Mouse (Mus musculus) heart, postnatal 10 days (tissue): ENCODE results near the gene Adora1. TPM values are rescaled to one million over a fixed set of nuclear protein-coding genes. Genes with fewer than 3 reads are reported as not detected.
A peak's percentile ranks its signal among the peaks of the same experiment; 100 is the strongest.

ENCODE experiments used
- DNase-seq, 2 experiments: peaks; one replicate each; pipeline ENCODE4 v3.0.0; 2021
- intact Hi-C: fragments of 180-260 bp; cut with DNase I; formaldehyde crosslinking; loops from one replicate; pipeline ENCODE4 v1.15.1; 2025
- total RNA-seq, 2 experiments: library from RNA; stranded (reverse); gene quantifications; 2 replicates each; pipeline ENCODE4 v1.2.3; 2021

Adora1 gene
- total RNA-seq, 2 experiments from 2014 or later: 12.0 to 19.4 TPM

- intact Hi-C loops: no loop called here
- no peak for DNase-seq
Observed at GRCm38 (mm10) chr1:134163476-134163875, 71.8 kb downstream of the Adora1 start.

DNA sequence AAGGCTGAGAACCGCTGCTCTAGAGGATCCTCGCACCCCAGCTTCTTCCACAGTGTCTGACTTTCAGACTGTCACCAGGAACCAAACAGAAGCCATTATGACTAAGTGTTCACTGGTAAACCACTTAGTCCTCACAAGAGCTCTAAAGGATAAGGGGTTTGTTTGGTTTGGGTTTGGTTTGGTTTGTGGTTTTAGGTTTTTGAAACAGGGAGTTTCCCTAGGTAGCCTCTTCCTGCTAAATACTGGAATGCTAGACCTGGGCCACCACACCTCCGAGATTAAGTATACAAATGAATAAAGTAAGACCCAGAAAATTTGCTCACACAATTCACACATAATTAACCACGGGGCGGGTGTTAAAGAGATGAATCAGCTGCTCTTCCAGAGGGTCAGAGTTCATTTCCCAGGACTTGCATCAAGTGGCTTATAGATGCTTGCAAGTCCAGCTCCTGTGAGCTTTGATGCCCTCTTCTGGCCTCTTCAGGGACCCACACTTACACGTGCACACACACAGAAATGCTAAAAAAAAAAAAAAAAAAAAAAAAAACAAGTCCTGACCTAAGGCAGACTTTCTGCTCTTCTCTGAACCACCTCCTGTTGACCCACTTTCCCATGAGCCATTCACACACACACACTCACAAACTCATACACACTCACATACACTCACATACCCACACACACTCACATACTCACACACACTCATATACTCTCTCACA, 72.6 kb downstream of the Adora1 start:
- no peak for DNase-seq
- intact Hi-C loops: no loop called here

- intact Hi-C loops: no loop called here
- DNase-seq: no peak
Observed at GRCm38 (mm10) chr1:134161399-134161798, 73.8 kb downstream of the Adora1 start.

DNA sequence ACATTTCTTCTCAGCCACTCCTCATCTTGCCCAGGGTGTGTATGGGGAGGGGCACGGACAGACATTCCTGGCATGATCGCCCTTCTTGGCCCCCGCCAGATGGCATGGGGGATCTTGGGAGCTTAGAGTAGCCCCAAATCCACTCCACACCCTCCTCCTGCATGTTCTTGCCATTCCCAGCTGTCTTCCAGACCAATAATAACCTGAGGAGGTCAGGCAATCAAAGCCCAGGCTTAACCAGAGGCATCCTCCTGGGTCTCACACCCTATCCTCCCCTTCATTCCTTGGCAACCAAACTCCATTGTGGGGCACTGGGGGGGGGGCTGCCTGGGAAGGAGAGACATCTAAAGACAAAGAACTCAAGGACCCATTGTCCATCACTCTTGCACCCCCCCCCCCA, 74.8 kb downstream of the Adora1 start:
- intact Hi-C loops: no loop called here
- no peak for DNase-seq

DNA sequence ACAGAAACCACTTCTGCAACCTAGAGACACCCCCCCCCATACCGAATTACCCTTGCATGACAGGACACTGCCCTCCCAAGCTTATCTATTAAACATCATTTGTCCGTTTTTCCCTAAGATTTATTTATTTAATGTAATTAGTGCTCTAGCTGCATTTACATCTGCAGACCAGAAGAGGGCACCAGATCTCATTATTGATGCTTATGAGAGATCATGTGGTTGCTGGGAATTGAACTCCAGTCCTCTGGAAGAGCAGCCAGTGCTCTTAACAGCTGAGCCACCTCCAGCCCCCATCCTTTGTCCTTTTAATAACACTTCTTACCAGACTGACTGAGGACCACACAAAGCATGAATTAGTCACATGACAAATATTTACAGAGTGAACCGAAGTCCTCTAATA, 80.6 kb downstream of the Adora1 start:
- DNase-seq: no peak
- intact Hi-C loops: no loop called here

- no peak for DNase-seq
- intact Hi-C loops: no loop called here
Observed at GRCm38 (mm10) chr1:134154121-134154520, 81.1 kb downstream of the Adora1 start.

GRCm38 (mm10) chr1:134152626-134153590, 82.3 kb downstream of the Adora1 start:
- DNase-seq: no peak
- intact Hi-C loops: loop anchor here (2.0 kb wide), 1 partner anchor 50 kb away; no protein-coding TSS in a partner anchor

DNA sequence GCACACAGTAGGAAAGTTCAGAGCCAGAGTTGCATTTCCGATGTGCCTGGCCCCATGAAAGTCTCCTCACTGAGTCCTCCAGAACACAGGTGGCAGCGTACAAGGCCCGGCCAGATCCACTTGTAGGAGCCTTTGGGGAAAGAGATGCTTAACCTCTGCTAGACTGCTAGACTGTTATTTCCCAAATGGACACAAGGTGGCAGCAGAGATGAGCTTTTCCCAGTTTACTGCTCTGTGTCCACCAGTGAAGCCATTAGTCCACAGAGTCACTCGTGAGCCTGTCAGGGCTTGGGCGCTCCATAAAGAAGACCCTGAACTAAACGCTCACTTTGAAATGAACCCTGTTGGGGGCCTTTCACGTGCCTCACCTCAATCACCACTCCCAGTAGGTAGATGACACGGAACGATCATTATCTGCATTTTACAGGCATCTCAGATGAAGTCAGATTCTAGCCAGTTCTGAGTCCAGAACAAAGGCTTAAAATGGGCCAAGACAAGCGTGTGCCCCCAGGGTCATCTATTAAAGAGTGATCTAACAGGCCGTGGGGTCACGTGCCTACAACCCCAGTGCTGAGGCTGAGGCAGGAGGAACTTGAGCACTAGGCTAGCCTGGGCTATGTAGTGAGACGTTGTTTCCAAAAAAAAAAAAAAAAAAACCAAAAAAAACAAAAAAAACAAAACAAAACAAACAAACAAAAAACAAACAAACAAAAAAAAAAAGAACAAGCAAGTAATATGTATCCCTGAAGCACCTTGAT, 83.4 kb downstream of the Adora1 start:
- peak; percentile 88 to 93 for DNase-seq
- intact Hi-C loops: loop anchor here (1.0 to 2.0 kb wide), 4 partner anchors 51 to 179 kb away; no protein-coding TSS in a partner anchor

DNA sequence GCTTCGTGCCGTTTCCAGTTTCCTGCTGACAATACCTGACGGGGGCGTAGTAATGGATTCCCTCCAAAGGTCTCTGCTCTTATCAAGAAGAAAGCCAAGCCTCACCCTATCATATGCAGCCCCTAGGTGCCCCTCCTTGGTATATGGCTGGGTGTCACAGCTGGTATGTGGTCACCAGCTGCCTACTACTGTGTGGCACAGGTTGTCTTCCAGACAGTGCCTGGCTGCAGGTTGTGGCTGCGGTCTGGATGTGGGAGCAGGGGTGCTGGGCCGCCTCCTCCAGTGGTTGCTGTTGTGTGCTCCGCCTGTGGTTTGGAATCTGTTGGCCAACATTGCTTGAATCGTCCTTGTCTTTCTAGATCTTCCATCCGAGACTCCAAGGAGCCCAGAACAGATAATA, 84.5 kb downstream of the Adora1 start:
- DNase-seq: no peak
- intact Hi-C loops: loop anchor here (1.0 to 2.0 kb wide), 3 partner anchors 94 to 181 kb away; no protein-coding TSS in a partner anchor

GRCm38 (mm10) chr1:134150076-134150475, 85.2 kb downstream of the Adora1 start:
- intact Hi-C loops: loop anchor here (2.0 kb wide), 1 partner anchor 173 kb away; no protein-coding TSS in a partner anchor
- no peak for DNase-seq

Other genes with a start within 250 kb of the Adora1 start
- 10 to 100 TPM; 18.1 to 25.8 TPM for gene Fmod, start 198.2 kb downstream of the Adora1 start, total RNA-seq
- gene Btg2, start 156.3 kb downstream of the Adora1 start, total RNA-seq: 10 to 100 TPM; 30.3 to 32.9 TPM
- gene Chit1, start 124.2 kb downstream of the Adora1 start, total RNA-seq: not detected
- gene Chil1, start 53.3 kb downstream of the Adora1 start, total RNA-seq: under 1 TPM; 0.53 to 0.55 TPM
- gene Mybph, start 42.0 kb downstream of the Adora1 start, total RNA-seq: under 1 TPM in 1 of 2 experiments, not detected in 1; 0.32 TPM
- gene Myog, start 54.6 kb upstream of the Adora1 start, total RNA-seq: not detected
- 1 to 10 TPM; 3.4 to 3.7 TPM for gene Ppfia4, start 97.5 kb upstream of the Adora1 start, total RNA-seq
- gene Tmem183a, start 126.5 kb upstream of the Adora1 start, total RNA-seq: 10 to 100 TPM; 24.2 to 25.7 TPM
- not detected for gene 4933406M09Rik, start 150.5 kb upstream of the Adora1 start, total RNA-seq
- gene Cyb5r1, start 170.1 kb upstream of the Adora1 start, total RNA-seq: 10 to 100 TPM; 31.0 to 33.4 TPM
- gene Adipor1, start 179.9 kb upstream of the Adora1 start, total RNA-seq: 100 to 1,000 TPM; 132 to 133 TPM
- gene Klhl12, start 220.1 kb upstream of the Adora1 start, total RNA-seq: 10 to 100 TPM; 18.3 to 19.6 TPM